Mouse (Mus musculus) heart, embryonic 14.5 days (tissue): ENCODE measurements around the gene Wdr72. TPM values are rescaled to one million over a fixed set of nuclear protein-coding genes. Genes with fewer than 3 reads are reported as not detected.

Experiments used
- ATAC-seq: fragments of 200-750 bp; cut with Nextera tagmentation; 2 replicates; pipeline ENCODE4 v1.8.0; 2017; ENCODE audit warnings: low read depth, moderate TSS enrichment; ENCODE audit not compliant: insufficient number of reproducible peaks, insufficient read depth, low FRiP score
- H3K27ac ChIP-seq, 2 experiments: fragments of 200-500 bp in 1 of 2; fragments of 300-500 bp in 1 of 2; sonication (generic) in 1 of 2; replicated peaks in 1 of 2; 2 replicates each; pipeline ENCODE4 v1.5.1; 2012 to 2014; ENCODE audit warnings: low read depth in 2 of 2, low read length in 2 of 2, control low read depth in 1 of 2, mild to moderate bottlenecking in 1 of 2, mixed read lengths in 1 of 2; ENCODE audit not compliant: control insufficient read depth in 1 of 2, insufficient read depth in 1 of 2
- H3K27me3 ChIP-seq: fragments of 300-500 bp; sonication (generic); 2 replicates; pipeline ENCODE4 v1.6.1; 2014; ENCODE audit warnings: mild to moderate bottlenecking, low read length, control low read depth; ENCODE audit not compliant: control insufficient read depth, insufficient read depth
- H3K36me3 ChIP-seq: fragments of 300-500 bp; sonication (generic); 2 replicates; pipeline ENCODE4 v1.6.1; 2014; ENCODE audit warnings: mild to moderate bottlenecking, control low read depth, low read length, mixed read lengths; ENCODE audit not compliant: control insufficient read depth, insufficient read depth
- H3K4me1 ChIP-seq, 2 experiments: fragments of 200-500 bp in 1 of 2; fragments of 300-500 bp in 1 of 2; sonication (generic) in 1 of 2; 2 replicates each; pipeline ENCODE4 v1.6.1; 2012 to 2014; ENCODE audit warnings: low read length in 2 of 2, control low read depth in 1 of 2, mixed read lengths in 1 of 2; ENCODE audit not compliant: control insufficient read depth in 2 of 2, insufficient read depth in 2 of 2
- H3K4me2 ChIP-seq: fragments of 300-500 bp; sonication (generic); 2 replicates; pipeline ENCODE4 v1.6.1; 2014; ENCODE audit warnings: mild to moderate bottlenecking, low read length
- H3K4me3 ChIP-seq, 2 experiments: fragments of 200-500 bp in 1 of 2; fragments of 300-500 bp in 1 of 2; sonication (generic) in 1 of 2; 2 replicates each; pipeline ENCODE4 v1.5.1; 2012 to 2014; ENCODE audit warnings: low read length in 2 of 2, mild to moderate bottlenecking in 2 of 2, control low read depth in 1 of 2, low read depth in 1 of 2, moderate library complexity in 1 of 2; ENCODE audit not compliant: control insufficient read depth in 1 of 2, insufficient read depth in 1 of 2
- H3K9ac ChIP-seq: fragments of 300-500 bp; sonication (generic); 2 replicates; pipeline ENCODE4 v1.6.1; 2014; ENCODE audit warnings: mild to moderate bottlenecking, low read length
- H3K9me3 ChIP-seq: fragments of 300-500 bp; sonication (generic); 2 replicates; pipeline ENCODE4 v1.6.1; 2016; ENCODE audit warnings: low read length, control low read depth; ENCODE audit not compliant: control insufficient read depth
- WGBS: fragments of 180-500 bp; shearing (Covaris S2); extraction: QIAGEN DNeasy Blood & Tissue Kit; methylation state at CpG from one replicate; pipeline ENCODE4 v1.1.7; 2014; 5-methylcytosine and 5-hydroxymethylcytosine counted together
- polyA plus RNA-seq: library from polyadenylated mRNA; unstranded; fragments of >200 nt; fragmentation: Nextera tagmentation; extraction: Ambion mirVana; gene quantifications from 2 replicates; pipeline ENCODE4 v1.2.1, GENCODE M21; 2014

Wdr72 gene
- polyA plus RNA-seq, 1 experiment from 2014 or later, result 2.3 TPM

DNA sequence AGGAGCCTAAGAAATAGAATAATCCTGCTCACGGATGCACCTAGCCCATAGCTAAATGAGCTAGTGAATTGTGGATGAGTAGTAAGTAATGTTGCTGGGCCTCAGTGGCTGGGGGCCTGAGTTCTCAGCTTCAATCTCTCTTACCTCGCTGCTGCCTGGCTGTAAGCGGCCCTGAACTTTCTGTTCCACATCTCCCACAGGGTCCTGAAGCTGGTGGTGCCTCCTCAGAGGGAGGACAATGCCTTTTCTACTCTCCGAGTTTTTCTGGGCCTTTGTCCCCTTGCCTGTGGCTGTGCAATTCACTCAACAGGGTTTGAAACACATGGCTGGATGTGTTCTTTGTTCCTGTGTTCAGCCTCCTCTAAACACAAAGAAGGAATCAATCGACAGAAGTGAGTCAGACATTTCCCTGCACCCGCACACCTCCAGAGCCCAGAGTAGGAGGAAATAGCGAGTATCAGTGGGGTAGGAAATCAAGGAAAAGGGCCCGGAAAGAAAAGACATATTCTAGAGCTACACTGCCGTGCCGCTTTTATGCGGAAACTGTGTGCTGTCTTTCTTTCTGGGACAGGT lies 50.3 kb downstream of the Wdr72 start:
- Histone ChIP-seq H3K4me2 (no peak overlapping the region), H3K4me3 (no peak overlapping the region), H3K4me1 (peaks cover 0 to 5% of the 10 kb centered on the region in 2 experiments; a peak in 2 of 4 replicates), H3K27ac (no peak overlapping the region), H3K36me3 (no peaks in the 10 kb centered on the region), H3K27me3 (no peaks in the 10 kb centered on the region), H3K9me3 (no peaks in the 10 kb centered on the region), H3K9ac (no peak overlapping the region)
- ATAC-seq, result no peak
- WGBS, result 65% methylated on average over 11 of the region's 11 CpGs

GRCm38 (mm10) chr9:74165697-74166096 lies 55.5 kb downstream of the Wdr72 start:
- Histone ChIP-seq H3K4me1 (peaks cover 0 to 5% of the 10 kb centered on the region in 2 experiments; a peak in 2 of 4 replicates), H3K9me3 (no peaks in the 10 kb centered on the region), H3K4me2 (no peak overlapping the region), H3K9ac (no peak overlapping the region), H3K27me3 (no peaks in the 10 kb centered on the region), H3K4me3 (no peak overlapping the region), H3K36me3 (no peaks in the 10 kb centered on the region), H3K27ac (no peak overlapping the region)
- WGBS, result 81% methylated on average over 2 of the region's 2 CpGs
- ATAC-seq, result no peak

DNA sequence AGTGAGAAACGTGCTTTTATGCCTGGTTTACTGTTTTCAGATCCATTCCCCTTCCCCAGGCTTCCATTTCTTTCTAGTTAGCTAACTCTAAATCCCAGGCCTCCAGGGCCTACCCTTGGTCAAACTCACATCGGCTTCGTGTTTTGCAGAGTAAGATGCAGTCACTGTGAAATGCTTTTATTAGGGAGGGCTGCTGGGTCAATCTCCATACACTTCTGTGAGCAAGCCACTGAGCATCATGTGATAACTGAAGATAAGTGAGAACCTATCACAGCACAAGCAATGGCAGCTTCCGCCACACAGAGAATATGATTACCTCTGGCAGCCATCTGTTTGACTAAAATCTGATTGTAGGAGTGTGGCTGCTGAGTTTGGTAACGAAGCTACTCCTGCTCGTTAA lies 59.7 kb downstream of the Wdr72 start:
- Histone ChIP-seq H3K4me1 (no peaks in the 10 kb centered on the region), H3K27me3 (no peaks in the 10 kb centered on the region), H3K36me3 (no peaks in the 10 kb centered on the region), H3K27ac (no peak overlapping the region), H3K4me3 (no peak overlapping the region), H3K9me3 (no peaks in the 10 kb centered on the region), H3K9ac (no peak overlapping the region), H3K4me2 (no peak overlapping the region)
- whole genome bisulfite sequencing, result 65% methylated on average over 6 of the region's 6 CpGs
- ATAC-seq, result no peak

- Histone ChIP-seq H3K27ac (no peak overlapping the region), H3K9me3 (no peaks in the 10 kb centered on the region), H3K36me3 (no peaks in the 10 kb centered on the region), H3K27me3 (no peaks in the 10 kb centered on the region), H3K4me1 (no peaks in the 10 kb centered on the region), H3K4me3 (no peak overlapping the region), H3K9ac (no peak overlapping the region), H3K4me2 (peak overlapping the region; percentile 23)
- 54% methylated on average over 16 of the region's 16 CpGs for WGBS
- no peak for ATAC-seq
Measured at GRCm38 (mm10) chr9:74186748-74187400, 76.7 kb downstream of the Wdr72 start.

DNA sequence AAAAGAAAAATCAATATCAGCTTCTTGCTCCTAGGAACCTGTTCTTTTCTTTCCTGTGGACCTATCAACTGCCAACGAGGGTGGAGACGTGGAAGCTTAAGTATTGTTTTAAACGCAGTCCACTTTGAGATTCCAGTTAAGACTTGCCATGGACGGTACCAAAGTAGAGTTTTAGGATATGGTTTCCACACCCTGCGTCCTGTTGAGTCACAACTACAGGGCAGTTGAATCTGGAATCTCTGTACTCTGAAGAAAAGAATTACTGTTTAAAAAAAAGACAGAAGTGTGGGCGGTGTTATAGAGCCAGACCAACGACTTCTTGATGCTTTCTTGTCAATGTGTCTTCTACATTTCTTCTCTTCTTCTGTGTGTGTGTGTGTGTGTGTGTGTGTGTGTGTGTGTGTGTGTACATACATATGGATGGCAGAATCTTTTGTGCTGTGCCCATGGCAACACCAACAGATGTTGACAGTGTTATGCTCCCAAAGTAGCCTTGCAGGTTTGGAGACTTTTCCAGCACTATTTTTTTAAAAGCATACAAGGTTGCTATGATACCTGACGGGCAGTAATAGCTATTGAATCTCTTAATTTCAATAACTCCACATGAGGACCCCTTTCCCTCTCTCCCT lies 77.4 kb downstream of the Wdr72 start:
- Histone ChIP-seq H3K4me2 (peak overlapping the region; percentile 23), H3K36me3 (no peaks in the 10 kb centered on the region)
- 61% methylated on average over 8 of the region's 8 CpGs for WGBS

DNA sequence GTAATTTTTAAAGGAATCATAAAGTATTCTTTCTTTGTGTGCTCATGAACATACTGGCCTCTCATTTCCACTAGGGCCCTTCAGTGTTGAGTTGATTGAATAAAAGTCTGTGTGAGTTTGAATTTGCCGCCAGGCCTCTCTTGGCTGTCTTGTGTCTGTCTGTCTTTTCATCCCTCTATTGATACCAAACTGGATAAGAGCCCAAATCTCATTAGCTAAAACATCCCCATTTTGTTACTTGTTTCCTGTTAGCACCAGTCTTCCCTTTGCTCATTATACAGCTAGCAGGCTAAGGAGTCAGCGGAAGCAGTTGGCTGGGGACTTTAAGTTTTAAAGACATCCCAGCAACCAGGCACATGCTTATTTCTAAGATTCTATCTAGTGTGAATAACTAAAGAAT lies 84.7 kb downstream of the Wdr72 start:
- H3K4me2 ChIP-seq, result no peak overlapping the region
- 76% methylated on average over 2 of the region's 2 CpGs for WGBS
- no peaks in the 10 kb centered on the region for H3K27me3 ChIP-seq
- H3K9me3 ChIP-seq, result no peaks in the 10 kb centered on the region
- no peak overlapping the region for H3K4me3 ChIP-seq
- no peak for ATAC-seq
- no peak overlapping the region for H3K9ac ChIP-seq
- no peaks in the 10 kb centered on the region for H3K4me1 ChIP-seq
- no peak overlapping the region for H3K27ac ChIP-seq
- H3K36me3 ChIP-seq, result no peaks in the 10 kb centered on the region

More for the DNA sequence above, 77.4 kb downstream of the Wdr72 start:
- Histone ChIP-seq H3K4me3 (no peak overlapping the region), H3K27ac (no peak overlapping the region), H3K9ac (no peak overlapping the region), H3K4me1 (no peaks in the 10 kb centered on the region), H3K27me3 (no peaks in the 10 kb centered on the region), H3K9me3 (no peaks in the 10 kb centered on the region)
- no peak for ATAC-seq

GRCm38 (mm10) chr9:74228272-74228671 lies 118.1 kb downstream of the Wdr72 start:
- Histone ChIP-seq H3K9ac (no peak overlapping the region), H3K4me1 (0 out of 4 replicates have a peak, but pooled peaks cover 0 to 2% of the 10 kb centered on the region in 2 experiments), H3K4me3 (no peak overlapping the region), H3K9me3 (no peaks in the 10 kb centered on the region), H3K4me2 (no peak overlapping the region), H3K36me3 (no peaks in the 10 kb centered on the region), H3K27ac (no peak overlapping the region), H3K27me3 (no peaks in the 10 kb centered on the region)
- 69% methylated on average over 6 of the region's 6 CpGs for WGBS
- ATAC-seq, result no peak
